Mouse (Mus musculus) neural tube, embryonic 15.5 days (tissue): ENCODE data around the gene Gm20388. TPM values are rescaled to one million over a fixed set of nuclear protein-coding genes. Genes with fewer than 3 reads are reported as not detected.

Experiments used
- ATAC-seq: fragments of 200-750 bp; cut with Nextera tagmentation; 2 replicates; pipeline ENCODE4 v1.8.0; 2017; ENCODE audit warnings: mild to moderate bottlenecking, moderate TSS enrichment, moderate library complexity; ENCODE audit not compliant: low FRiP score
- H3K27ac ChIP-seq: fragments of 300-500 bp; sonication (generic); replicated peaks from 2 replicates; pipeline ENCODE4 v1.5.1; 2015; ENCODE audit warnings: mild to moderate bottlenecking, inconsistent platforms
- H3K27me3 ChIP-seq: fragments of 300-500 bp; sonication (generic); replicated peaks from 2 replicates; pipeline ENCODE4 v1.6.1; 2015; ENCODE audit warnings: inconsistent platforms
- H3K36me3 ChIP-seq: fragments of 300-500 bp; sonication (generic); 2 replicates; pipeline ENCODE4 v1.6.1; 2015; ENCODE audit warnings: inconsistent platforms
- H3K4me1 ChIP-seq: fragments of 300-500 bp; sonication (generic); 2 replicates; pipeline ENCODE4 v1.6.1; 2015; ENCODE audit warnings: inconsistent platforms
- H3K4me2 ChIP-seq: fragments of 300-500 bp; sonication (generic); 2 replicates; pipeline ENCODE4 v1.6.1; 2015; ENCODE audit warnings: inconsistent platforms, mild to moderate bottlenecking, moderate library complexity
- H3K4me3 ChIP-seq: fragments of 300-500 bp; sonication (generic); replicated peaks from 2 replicates; pipeline ENCODE4 v1.5.1; 2015; ENCODE audit warnings: mild to moderate bottlenecking, inconsistent platforms
- H3K9ac ChIP-seq: fragments of 300-500 bp; sonication (generic); replicated peaks from 2 replicates; pipeline ENCODE4 v1.6.1; 2015; ENCODE audit warnings: mild to moderate bottlenecking, inconsistent platforms
- H3K9me3 ChIP-seq: fragments of 300-500 bp; sonication (generic); replicated peaks from 2 replicates; pipeline ENCODE4 v1.6.1; 2016; ENCODE audit warnings: inconsistent platforms
- WGBS: fragments of 180-500 bp; shearing (Covaris S2); methylation state at CpG from one replicate; pipeline ENCODE4 v1.1.7; 2015; ENCODE audit warnings: mixed read lengths; 5-methylcytosine and 5-hydroxymethylcytosine counted together
- polyA plus RNA-seq: library from polyadenylated mRNA; unstranded; fragments of >200 nt; fragmentation: Nextera tagmentation; extraction: Ambion mirVana; gene quantifications from 2 replicates; pipeline ENCODE4 v1.2.1, GENCODE M21; 2015

The Gm20388 gene
- polyA plus RNA-seq, 1 experiment from 2014 or later = not detected

DNA sequence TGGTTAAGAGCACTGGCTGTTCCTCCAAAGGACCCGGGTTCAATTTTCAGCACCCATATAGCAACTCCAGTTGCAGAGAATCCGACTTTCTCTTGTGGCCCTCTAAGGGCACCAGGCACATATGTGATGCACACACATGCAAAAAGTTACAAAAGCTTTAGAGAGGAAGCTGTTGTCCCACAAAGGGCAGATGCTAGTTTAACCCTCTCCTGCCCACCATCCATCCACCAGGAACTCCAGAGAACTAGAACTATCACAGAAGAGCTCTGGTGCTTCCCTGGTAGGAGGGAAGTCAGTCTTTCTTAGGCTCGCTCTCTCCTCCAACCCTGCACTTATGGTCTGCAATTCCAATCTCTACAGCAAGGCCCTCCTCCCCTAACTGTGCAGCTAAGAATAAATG lies 3082.4 kb downstream of the Gm20388 start:
- no peaks in the 10 kb centered on the region for H3K36me3 ChIP-seq
- H3K27me3 ChIP-seq = no peaks in the 10 kb centered on the region
- ATAC-seq = no peak
- WGBS = 80% methylated on average over 3 of the region's 3 CpGs
- no peak overlapping the region for H3K4me3 ChIP-seq
- no peak overlapping the region for H3K9ac ChIP-seq
- no peak overlapping the region for H3K4me2 ChIP-seq
- no peak overlapping the region for H3K27ac ChIP-seq
- H3K9me3 ChIP-seq = no peaks in the 10 kb centered on the region
- peaks cover 24% of the 10 kb centered on the region for H3K4me1 ChIP-seq

DNA sequence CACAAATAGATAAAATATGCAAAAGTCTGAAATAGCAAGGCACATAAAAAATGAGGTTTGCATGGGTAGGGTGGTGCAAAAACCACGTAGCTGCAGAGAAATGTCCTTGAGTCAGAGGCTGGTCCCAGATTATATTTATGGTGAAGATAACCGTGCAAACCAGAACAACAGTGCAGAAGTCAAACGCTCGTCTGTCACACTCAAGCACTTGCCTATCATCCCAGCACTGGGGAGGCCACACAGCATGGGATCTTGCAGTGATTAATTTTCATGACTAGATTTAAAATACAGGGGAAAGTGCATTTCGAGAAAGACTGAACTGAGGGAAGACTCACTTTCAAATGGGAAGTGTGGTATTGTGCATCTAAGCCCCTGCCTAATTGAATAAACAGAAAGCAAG lies 3083.1 kb downstream of the Gm20388 start:
- no peak overlapping the region for H3K9ac ChIP-seq
- no peaks in the 10 kb centered on the region for H3K36me3 ChIP-seq
- H3K27me3 ChIP-seq = no peaks in the 10 kb centered on the region
- H3K4me3 ChIP-seq = no peak overlapping the region
- no peaks in the 10 kb centered on the region for H3K9me3 ChIP-seq
- peaks cover 30% of the 10 kb centered on the region for H3K4me1 ChIP-seq
- no peak overlapping the region for H3K4me2 ChIP-seq
- 46% methylated on average over 5 of the region's 5 CpGs for WGBS
- H3K27ac ChIP-seq = no peak overlapping the region
- no peak for ATAC-seq

DNA sequence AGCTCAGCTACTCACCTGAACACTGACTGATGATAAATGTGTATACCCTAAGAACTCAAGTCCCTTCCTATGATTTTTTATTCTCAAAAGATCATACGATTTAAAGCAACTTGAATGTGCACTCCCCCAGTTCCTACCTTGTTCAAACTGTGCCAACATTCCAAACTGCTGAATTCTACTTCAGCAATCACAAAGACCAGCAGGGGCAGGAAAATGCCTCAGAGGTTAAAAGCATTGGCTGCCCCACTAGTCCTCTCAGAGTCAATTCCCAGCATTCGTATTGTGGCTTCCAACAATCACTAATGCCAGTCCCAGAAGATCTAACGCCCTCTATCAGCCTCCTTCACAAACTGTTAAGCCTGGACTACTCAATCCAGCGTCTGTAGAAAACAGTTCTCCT lies 3087.3 kb downstream of the Gm20388 start:
- 76% methylated on average over 4 of the region's 4 CpGs for WGBS
- Histone ChIP-seq H3K9ac (no peak overlapping the region), H3K4me1 (peaks cover 23% of the 10 kb centered on the region), H3K27me3 (no peaks in the 10 kb centered on the region), H3K9me3 (no peaks in the 10 kb centered on the region), H3K27ac (no peak overlapping the region), H3K4me2 (no peak overlapping the region), H3K36me3 (no peaks in the 10 kb centered on the region), H3K4me3 (no peak overlapping the region)
- no peak for ATAC-seq

DNA sequence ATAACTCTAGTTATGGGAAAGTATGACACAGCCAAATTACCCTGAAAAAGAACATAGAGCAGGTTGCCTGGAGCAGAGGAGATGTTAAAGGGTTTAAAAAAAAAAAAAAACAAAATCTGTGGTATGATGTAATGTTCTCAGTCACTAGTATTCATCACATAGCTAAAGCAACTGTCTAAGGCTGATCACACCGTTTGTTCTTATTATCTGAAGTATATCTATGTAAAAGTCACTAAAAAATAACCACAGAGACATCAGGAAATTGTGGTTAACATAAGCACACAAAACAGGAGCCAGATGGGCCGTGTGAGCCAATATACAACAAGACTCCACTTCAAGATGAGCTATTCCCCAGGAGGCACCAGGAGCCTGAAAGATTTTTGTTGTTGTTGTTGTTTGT lies 3089.7 kb downstream of the Gm20388 start:
- H3K27ac ChIP-seq = no peak overlapping the region
- ATAC-seq = no peak
- H3K9ac ChIP-seq = no peak overlapping the region
- no peaks in the 10 kb centered on the region for H3K27me3 ChIP-seq
- no peaks in the 10 kb centered on the region for H3K36me3 ChIP-seq
- no peak overlapping the region for H3K4me2 ChIP-seq
- H3K4me3 ChIP-seq = no peak overlapping the region
- peaks cover 24% of the 10 kb centered on the region for H3K4me1 ChIP-seq
- WGBS = 62% methylated on average over 2 of the region's 2 CpGs
- H3K9me3 ChIP-seq = no peaks in the 10 kb centered on the region

DNA sequence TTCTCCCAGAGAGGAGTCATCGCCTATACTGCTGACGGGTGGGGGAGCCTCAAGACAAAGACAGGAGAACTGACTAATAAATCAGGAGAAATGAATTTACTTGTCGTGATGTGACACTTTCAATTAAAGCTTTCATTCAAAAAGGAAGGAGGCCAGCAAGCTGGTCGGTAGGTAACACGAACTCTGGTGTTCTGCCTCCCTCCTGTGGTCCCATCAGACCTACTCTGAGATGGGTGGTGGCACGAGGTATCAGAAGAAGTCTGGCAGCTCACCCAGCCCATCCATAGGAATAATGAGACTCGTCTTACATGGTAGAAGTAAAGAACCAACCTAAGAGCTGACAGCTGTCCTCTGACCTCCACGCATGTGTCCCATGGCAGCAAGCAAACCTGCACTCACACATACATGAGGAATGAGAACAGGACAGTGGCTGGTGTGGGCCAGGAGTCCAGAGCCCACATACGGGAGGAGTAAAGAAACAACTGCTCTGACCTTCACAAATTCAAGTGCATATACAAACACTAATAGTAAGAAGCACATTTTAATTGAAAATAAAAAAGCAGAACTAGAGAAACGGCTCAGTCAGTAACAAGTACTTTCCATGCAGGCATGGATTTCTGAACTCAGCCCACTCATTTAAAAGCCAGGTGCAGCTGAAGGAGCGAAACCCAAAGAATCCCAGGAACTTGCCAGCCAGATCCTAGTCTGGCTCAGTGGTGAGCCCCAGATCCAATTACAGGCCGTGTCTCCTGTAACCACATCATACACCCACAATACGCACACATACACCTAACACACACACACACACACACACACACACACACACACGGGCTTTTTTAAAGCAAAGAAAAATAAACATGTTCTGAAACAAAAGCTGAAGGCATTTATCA lies 3093.6 kb downstream of the Gm20388 start:
- Histone ChIP-seq H3K4me2 (no peak overlapping the region), H3K27me3 (no peaks in the 10 kb centered on the region), H3K27ac (no peak overlapping the region), H3K9me3 (no peaks in the 10 kb centered on the region), H3K4me3 (no peak overlapping the region), H3K9ac (no peak overlapping the region), H3K4me1 (peaks cover 27% of the 10 kb centered on the region), H3K36me3 (no peaks in the 10 kb centered on the region)
- ATAC-seq = no peak
- WGBS = 66% methylated on average over 14 of the region's 14 CpGs

DNA sequence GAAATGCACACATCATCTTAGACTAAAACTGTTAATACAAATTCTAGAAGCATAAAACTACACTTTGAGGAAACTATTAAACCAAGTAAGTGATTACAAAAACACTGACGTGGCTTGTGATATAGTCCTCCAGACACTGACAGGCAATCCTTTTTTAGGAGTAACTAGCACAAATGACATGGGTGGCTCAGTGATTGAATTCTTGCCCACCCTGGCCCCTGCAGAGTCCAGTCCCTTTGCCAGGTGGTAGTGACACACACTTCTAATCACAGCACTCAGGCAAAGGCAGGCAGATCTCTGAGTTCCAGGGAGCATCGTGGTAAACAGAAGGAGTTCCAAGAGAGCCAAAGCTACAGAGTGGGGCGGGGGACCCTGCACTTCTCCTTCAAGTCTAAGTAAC lies 3094.7 kb downstream of the Gm20388 start:
- Histone ChIP-seq H3K4me1 (peaks cover 27% of the 10 kb centered on the region), H3K9me3 (no peaks in the 10 kb centered on the region), H3K9ac (no peak overlapping the region), H3K4me2 (no peak overlapping the region), H3K36me3 (no peaks in the 10 kb centered on the region), H3K27me3 (no peaks in the 10 kb centered on the region), H3K4me3 (no peak overlapping the region), H3K27ac (no peak overlapping the region)
- WGBS = 69% methylated on average over 3 of the region's 3 CpGs
- ATAC-seq = no peak

DNA sequence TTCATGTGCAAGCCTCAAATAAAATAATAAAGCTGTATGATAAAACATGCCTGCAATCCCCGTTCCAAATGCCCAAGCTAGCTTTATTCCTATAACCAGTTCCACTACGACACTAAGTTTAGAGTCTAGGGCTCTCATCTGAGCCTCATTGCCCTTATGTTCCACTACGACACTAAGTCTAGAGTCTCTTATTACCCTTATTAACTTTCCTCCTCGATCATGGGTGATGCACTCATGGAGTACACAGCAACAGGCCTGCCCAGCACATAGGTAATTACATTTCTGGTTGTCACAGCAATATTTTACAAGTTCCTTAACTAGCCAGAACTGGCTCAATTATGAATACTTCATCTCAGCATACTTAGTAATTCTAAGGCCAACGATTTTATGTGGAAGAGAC lies 3095.2 kb downstream of the Gm20388 start:
- H3K27ac ChIP-seq = no peak overlapping the region
- no peak overlapping the region for H3K4me2 ChIP-seq
- H3K4me3 ChIP-seq = no peak overlapping the region
- no peaks in the 10 kb centered on the region for H3K36me3 ChIP-seq
- ATAC-seq = no peak
- WGBS = 79% methylated on average over 5 of the region's 5 CpGs
- H3K9me3 ChIP-seq = no peaks in the 10 kb centered on the region
- H3K9ac ChIP-seq = no peak overlapping the region
- H3K27me3 ChIP-seq = no peaks in the 10 kb centered on the region
- peaks cover 24% of the 10 kb centered on the region for H3K4me1 ChIP-seq

DNA sequence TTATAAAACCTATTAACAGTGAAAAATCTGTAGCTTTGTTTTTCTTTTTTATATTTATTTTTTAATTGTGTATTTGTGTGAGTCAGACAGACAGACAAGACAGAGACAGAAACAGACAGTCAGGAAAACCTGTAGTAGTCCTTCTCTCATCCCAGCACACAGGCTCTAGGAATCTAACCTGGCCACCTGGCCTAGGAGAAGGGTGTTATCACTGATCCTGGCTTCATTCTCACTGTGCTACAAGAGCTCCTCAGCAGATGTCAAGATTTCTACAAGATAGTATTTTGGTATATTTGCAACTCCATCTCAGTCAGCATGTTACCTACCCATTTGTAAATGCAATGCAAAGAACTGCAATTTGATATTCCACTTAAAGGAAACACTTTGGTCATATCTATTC lies 3100.7 kb downstream of the Gm20388 start:
- H3K36me3 ChIP-seq = no peaks in the 10 kb centered on the region; the same call in 1 of the 2 replicates
- no peak overlapping the region for H3K9ac ChIP-seq
- no peak overlapping the region for H3K4me2 ChIP-seq
- 0 out of 2 replicates have a peak, but pooled peaks cover 5% of the 10 kb centered on the region for H3K4me1 ChIP-seq
- no peak overlapping the region for H3K4me3 ChIP-seq
- H3K27ac ChIP-seq = no peak overlapping the region
- no peaks in the 10 kb centered on the region for H3K27me3 ChIP-seq
- no peaks in the 10 kb centered on the region for H3K9me3 ChIP-seq
- no peak for ATAC-seq

DNA sequence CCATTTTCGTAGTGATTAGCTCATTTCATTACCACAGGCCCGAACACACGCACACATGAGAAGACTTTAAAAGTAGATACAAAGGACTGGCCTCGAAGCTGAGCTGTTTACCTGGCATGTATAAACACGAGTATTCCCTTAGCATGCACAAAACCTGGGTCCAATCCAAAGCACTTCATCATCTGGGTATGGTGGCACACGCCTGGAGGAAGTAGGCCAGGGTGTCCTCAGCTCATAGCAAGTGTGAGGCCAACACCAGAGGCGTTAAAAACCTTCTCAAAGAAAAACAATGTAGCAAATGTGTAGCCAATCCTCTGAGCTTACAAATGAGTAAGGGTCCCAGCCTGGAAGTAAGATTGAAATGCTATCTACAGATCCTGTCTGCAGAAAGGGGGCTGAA lies 3103.8 kb downstream of the Gm20388 start:
- Histone ChIP-seq H3K27ac (no peak overlapping the region), H3K9me3 (no peaks in the 10 kb centered on the region), H3K4me2 (no peak overlapping the region), H3K4me3 (no peak overlapping the region), H3K27me3 (no peaks in the 10 kb centered on the region), H3K9ac (no peak overlapping the region), H3K4me1 (peaks cover 33% of the 10 kb centered on the region), H3K36me3 (no peaks in the 10 kb centered on the region; the same call in 1 of the 2 replicates)
- no peak for ATAC-seq
- 77% methylated on average over 7 of the region's 7 CpGs for WGBS

DNA sequence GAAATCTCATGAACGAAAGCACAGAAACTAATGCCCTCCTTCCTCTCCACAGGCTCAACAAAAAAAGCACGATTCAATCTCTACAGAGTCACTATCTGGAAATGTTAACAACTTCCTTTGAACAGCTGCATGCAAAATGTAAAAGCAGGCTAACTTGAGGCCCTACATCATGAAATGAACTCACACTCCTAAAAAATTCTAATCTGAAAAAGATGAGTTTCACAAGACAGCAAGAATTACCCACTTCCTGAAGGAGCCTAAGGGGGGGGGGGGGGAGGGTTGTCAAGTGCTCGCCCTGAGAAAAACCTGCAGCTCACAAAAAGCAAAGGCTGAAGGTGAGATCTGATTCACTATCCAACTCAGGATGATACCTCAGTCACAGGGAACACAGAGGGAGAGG lies 3104.4 kb downstream of the Gm20388 start:
- H3K4me2 ChIP-seq = no peak overlapping the region
- no peak overlapping the region for H3K27ac ChIP-seq
- 84% methylated on average over 3 of the region's 3 CpGs for WGBS
- no peaks in the 10 kb centered on the region for H3K9me3 ChIP-seq
- no peak overlapping the region for H3K9ac ChIP-seq
- no peaks in the 10 kb centered on the region; the same call in 1 of the 2 replicates for H3K36me3 ChIP-seq
- no peak for ATAC-seq
- peaks cover 37% of the 10 kb centered on the region for H3K4me1 ChIP-seq
- H3K4me3 ChIP-seq = no peak overlapping the region
- H3K27me3 ChIP-seq = no peaks in the 10 kb centered on the region

DNA sequence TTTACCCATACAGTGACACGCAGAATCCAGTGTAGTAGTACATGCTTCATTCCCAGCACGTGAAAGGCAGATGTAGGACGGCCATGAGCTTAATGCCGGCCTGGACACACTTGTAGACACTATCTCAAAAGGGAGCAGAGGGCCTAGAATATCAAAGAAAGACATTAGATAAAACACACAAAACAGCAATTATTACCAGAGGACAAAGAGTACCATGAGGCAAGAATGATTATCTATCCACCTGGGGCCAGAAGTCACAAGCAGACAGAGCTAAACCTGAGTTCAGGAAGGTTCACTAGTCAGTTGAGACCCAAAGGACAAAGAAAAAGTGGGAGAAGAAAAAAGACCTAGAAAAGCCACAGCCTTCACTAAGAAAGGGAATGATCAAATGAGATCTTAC lies 3106.5 kb downstream of the Gm20388 start:
- ATAC-seq = no peak
- WGBS = 92% methylated on average over 4 of the region's 4 CpGs
- no peaks in the 10 kb centered on the region for H3K27me3 ChIP-seq
- H3K9me3 ChIP-seq = no peaks in the 10 kb centered on the region
- no peaks in the 10 kb centered on the region; the same call in 1 of the 2 replicates for H3K36me3 ChIP-seq
- peaks cover 54% of the 10 kb centered on the region for H3K4me1 ChIP-seq
- H3K9ac ChIP-seq = no peak overlapping the region
- H3K4me3 ChIP-seq = no peak overlapping the region
- H3K4me2 ChIP-seq = no peak overlapping the region
- no peak overlapping the region for H3K27ac ChIP-seq

DNA sequence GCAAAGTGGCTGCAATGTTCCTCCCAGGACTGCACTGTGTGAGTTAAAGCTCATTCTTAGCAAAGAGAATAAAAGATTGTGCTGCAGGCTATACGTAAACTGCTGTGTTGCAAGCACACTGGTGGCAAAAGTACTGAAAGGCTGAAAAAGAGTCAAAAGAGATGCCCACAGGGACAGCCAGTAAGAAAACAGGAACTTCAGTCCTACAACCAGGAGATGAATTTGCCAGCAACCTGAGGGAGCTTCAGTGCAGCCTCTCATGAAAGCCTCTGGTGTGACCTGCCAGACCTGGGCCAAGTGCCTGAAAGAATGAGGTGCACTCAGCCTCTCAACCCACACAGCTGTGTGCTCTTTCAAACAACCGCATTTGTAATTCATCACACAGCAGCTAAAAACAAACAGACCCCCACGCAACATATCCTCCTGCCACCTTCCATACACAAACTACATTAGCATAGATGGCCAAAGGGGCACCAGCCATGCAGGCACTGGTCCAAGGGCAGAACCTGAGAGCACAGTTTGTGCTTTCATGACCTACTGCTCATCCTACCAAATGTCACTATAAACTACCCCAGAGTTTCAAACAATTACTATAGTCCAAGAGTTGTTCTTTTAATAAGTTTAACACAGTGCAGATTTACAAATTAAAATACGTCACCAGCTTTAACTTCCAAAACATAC lies 3108.0 kb downstream of the Gm20388 start:
- no peaks in the 10 kb centered on the region for H3K9me3 ChIP-seq
- no peak overlapping the region for H3K9ac ChIP-seq
- H3K27ac ChIP-seq = no peak overlapping the region; the same call in 1 of the 2 replicates
- no peak overlapping the region for H3K4me3 ChIP-seq
- H3K36me3 ChIP-seq = no peaks in the 10 kb centered on the region; the same call in 1 of the 2 replicates
- H3K4me2 ChIP-seq = no peak overlapping the region
- WGBS = 60% methylated on average over 4 of the region's 4 CpGs
- no peaks in the 10 kb centered on the region for H3K27me3 ChIP-seq
- ATAC-seq = no peak
- peaks cover 56% of the 10 kb centered on the region for H3K4me1 ChIP-seq
